Mouse (Mus musculus) spleen, embryonic (tissue): ENCODE results near the gene Rfx6.

Experiments
- CTCF ChIA-PET: fragments of 350-600 bp; sonication (Branson Sonifier 250); formaldehyde crosslinking; loops from one replicate; lab custom pipeline; 2022; lab: Charles Lee

Gene Rfx6

DNA sequence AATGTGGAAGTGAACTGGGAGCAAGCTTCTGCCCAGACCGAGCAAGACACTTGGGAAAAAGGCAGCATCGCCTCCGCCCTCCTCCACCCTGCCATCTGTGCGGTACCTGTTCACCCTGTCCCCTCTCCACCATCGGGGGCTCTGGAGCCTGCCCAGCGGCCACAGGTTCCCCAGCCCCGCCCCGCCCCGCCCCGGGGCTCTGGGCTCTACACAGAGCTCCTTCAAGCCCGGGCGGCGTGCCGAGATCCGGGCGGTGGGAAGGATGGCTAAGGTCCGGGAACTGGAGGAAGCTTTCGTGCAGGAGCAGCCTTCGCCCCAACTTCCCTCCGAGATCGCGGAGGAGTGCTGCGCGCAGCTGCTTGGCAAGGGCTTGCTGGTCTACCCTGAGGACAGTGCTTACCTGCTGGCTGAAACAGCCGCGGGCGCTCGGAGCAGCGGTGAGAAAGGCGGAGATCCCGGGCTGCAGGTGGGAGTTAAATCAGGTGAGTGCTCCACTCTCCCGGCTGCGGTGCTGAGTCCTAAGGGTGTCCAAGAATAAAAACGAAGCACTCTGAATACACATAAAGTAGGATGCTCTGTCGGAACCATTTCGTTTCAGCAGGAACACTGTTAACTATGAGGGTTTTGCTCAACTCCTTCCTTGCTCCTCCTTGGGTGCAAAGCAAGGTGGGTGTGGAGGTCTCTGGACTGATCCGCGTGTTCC is at the start of gene Rfx6:
Rfx6 (plus strand) TSS at position 209 of the 703 bp plus-strand sequence.
- CTCF ChIA-PET: no interaction called here

DNA sequence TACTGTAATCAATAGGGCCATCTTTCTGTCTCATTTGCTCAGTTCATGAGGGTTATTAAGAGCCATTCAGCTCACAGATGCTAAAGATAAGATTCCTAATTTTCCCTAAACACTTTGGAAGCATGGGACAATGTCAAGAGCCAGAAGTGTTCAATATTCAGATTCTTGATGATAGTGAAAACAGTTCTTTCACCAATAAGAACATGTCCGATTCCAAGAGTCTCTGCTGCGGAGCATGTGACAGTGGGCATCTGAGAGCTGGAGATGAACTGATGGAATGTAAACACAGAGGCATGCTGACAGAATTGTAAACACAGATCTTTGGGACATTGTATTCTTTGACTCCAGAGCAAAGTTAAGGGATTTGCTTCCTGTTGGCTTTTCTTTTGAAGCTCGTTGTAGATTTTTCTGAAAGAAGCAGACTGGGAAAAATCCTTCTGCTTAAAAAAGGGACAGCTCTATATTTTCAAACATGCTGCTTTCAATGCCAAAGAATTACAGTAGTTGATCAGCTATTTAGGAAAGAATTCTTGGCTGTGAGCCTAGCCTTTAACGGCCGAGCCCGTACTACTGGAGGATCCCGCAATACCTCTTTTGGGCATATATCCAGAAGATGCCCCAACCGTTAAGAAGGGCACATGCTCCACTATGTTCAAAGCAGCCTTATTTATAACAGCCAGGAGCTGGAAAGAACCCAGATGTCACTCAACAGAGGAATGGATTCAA is 46.0 kb upstream of the Rfx6 start, which contains the start of gene Gprc6a:
Gprc6a (minus strand) TSS at position 51 of the 726 bp plus-strand sequence.
- CTCF ChIA-PET: no interaction called here

DNA sequence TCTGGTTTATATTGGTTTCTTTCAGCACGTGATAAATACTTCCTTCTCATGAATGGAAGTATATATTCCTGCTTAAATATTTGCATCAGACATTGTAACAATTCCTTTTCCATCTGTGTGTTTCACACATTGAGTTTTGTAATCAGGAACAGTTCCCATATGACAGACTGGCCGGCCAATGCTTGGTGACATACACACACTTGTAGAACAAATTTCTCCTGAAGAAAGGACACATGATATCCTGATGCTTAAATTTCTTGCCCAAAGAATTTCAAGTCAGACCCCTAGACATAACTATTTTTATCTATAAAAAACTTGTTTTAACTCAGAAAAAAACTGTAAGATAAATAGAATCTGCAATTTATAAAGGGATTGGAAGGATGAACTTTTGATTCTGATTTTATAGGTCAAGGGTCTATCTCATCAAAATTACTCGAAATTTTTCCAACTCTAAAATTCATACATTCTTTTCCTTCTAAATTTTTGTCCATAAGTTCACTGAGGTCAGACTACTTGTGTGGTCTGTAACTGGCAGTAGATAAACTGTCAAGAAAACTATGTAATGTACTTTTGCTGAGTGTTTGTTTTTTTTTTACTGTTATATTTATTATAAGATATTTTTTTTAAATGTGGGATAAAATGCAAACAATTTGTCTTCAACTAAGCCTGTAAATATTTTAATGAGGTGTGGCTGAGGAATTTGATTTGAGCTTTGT is 27.9 kb upstream of the Rfx6 start:
- CTCF ChIA-PET: no interaction called here

DNA sequence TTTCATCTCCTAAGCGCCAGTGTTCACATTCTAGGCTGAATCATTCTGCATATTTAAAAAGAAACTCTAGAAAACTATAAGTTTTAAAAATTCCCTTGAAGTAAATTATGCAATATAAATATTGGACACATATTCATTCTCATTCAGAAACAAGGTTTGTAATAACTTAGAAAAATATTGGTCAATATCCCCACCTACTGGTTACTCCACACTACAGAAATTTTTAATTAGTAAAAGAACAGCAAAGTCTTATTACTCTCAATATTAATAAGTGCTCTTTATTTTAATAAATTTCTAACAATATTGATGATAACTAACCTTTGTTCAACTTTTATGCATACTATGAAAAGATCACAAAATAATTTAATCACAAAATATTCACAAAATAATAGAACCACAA is 20.2 kb upstream of the Rfx6 start:
- CTCF ChIA-PET: no interaction called here

DNA sequence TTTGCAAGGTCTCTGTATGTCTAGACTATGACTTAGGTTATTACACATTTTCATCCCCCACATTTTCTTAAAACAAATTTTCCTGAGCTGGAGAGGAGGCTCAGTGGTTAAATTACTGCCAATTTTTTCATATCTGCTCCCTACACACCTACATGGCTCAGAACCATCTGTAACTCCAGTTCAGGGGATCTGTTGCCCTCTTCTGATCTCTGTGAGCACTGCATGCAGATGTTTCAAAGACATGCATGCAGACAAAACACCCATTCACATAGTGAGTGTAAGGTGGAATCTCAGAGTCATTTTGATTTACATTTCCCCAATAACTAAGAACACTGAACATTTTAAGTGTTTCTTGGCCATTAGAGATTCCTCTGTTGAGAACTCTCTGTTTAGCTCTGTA is 8.2 kb upstream of the Rfx6 start:
- CTCF ChIA-PET: no interaction called here

DNA sequence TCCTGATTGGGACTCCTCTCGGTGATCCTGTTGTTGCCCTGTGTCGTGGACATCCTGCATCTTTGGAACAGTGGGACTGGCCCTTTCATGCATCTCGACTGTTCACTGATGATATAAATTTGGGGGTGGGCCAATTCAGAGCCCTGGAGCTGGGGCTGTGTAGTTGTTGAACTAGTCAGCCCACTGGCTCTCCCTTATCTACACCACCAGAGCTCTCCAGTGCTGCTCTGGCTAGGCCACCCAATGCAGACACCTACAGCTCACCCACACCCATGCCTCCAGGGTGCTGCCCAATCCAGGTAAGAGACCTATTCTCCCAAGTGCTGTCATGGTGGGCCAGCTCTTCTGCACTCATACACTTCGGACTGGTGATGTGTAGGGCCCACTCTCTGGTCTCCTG is 6.0 kb upstream of the Rfx6 start:
- CTCF ChIA-PET: no interaction called here

DNA sequence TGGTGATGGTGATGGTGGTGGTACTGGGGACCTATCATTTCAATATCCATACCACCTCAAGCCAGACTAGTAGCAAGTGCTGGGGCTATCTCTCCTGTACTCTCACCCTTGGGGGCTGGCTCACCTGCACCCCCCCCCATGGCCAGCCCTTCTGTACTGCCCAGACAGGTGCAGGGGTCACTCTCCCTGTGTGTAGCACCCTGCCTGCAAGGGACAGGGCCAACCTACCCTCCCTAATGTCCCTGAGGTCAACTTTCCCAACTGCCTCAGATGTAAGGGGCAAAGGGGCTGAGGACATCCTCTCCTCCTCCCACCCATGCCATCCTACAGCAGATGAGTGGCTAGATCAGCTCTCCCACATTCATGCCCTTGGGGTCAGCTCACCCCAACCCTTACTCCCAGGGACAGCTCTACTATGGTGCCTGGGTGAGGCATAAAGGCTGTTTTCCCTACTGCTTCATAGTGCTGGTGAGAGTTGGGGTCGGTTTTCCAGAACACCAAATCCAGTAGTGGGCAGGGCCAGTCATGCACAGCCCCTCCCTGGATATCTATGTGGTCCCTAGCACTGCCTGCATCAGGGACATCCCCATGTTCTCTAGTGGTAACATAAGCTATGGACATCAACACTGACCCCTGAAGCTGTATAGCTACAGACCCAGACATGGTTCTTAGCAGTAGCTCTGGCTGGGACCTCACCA is 5.3 kb upstream of the Rfx6 start:
- CTCF ChIA-PET: no interaction called here

DNA sequence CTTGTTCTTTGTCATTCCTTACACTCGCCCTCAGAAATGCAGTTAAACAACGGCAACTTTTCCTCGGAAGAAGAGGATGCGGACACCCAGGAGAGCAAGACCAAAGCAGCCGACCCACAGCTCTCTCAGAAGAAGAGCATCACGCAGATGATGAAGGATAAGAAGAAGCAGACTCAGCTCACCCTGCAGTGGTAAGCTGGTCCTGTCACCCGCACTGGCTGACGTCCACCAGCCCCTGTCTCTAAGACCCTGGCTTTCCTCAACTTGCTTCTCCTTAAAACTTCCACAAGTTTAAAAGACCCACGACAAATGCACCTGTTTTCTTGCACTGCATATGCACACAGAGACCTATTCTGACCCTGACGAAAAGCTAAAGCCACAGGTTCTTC is 689 bp downstream of the Rfx6 start:
- CTCF ChIA-PET: no interaction called here

DNA sequence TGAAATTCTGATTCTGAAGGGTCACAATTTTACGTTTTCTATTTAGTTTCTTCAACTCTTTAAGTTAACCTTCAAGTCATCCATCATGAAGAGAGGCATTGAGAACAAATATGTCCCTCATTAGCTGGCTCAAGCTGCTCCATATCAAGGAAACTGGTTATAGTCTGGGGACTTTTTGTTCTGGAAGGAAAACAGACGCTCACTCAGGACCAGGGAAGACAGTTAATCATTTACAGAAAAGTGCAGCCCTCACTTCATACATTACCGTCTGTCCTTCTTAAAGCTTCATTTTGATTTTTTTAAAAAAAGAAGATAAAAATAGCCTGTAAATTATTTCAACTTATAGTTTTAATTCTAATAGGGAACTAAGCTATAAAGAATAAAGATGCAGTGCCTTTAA is 43.3 kb downstream of the Rfx6 start:
- CTCF ChIA-PET: no interaction called here

DNA sequence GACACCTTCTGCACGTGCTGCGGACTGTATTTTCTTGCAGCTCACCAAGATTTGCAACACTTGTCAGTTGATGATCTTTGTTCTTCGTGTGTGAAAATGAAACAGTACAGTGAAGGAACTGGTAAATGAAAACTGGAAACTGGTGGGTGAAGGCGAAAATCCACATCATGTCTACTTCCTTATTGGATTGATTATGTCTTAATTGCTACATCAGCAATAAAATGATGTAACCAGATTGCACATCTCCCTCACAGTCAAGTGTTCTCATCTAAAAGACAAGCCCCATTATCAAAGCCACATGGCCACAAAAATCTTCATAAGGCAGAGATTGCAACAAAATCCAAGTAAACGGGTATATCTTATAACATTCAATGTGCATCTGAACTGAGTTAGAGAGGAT is 83.9 kb downstream of the Rfx6 start:
- CTCF ChIA-PET: no interaction called here

DNA sequence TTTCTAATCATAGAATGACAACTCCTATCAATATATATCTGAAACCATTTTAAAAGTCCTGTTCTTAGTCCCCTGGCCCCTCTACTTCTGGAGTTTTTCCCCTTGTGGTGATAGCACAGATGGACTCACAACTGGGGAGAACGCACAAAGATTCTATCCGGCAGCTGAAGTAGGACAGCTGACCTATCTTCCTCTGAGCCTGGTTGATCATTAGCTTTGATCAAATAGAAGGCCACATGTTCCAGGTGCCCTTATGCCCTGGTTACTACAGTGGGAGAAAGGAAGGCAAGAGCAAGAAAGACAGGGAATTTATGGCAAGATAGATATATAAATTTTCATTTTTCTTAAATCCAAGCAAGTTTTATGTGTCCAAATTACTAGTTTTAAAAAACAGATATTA is 85.7 kb downstream of the Rfx6 start:
- CTCF ChIA-PET: no interaction called here

DNA sequence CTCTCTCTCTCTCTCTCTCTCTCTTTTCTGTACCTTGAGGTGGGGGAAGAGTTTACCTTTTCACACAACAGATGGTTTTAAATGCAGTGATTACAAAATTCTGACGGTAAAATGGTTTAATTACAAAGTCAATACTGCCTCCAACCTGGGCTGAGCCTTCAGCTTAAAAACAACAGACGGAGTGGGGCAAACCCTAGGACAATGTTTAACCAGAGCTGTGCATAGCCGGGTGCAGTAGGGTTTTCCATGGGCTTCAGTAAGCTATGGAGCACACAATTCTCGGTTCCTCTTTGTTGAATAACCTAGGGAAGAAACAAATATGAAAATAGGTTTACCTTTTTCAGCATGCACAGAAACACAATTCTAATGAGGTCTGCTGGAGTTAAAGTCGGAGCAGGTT is 90.9 kb downstream of the Rfx6 start:
- CTCF ChIA-PET: no interaction called here

DNA sequence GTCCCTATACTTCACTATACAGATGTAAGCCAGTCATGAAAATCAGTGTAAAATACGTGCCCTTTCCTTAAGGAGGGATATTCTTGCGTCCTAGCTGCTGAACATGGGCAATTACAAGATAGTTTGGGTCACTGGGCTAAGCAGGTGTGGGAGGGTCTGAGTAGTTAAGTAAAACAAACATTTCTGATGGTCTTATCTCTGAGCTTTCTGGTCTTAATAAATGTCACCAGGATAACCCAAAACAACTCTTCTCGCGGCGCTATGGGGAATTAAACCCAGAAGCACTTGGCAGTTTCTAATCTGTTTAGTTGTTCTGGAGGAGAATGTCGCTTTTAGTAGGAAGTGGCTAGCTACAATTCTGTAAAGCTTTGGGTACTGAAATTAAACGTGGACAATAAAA is 91.7 kb downstream of the Rfx6 start:
- CTCF ChIA-PET: no interaction called here

DNA sequence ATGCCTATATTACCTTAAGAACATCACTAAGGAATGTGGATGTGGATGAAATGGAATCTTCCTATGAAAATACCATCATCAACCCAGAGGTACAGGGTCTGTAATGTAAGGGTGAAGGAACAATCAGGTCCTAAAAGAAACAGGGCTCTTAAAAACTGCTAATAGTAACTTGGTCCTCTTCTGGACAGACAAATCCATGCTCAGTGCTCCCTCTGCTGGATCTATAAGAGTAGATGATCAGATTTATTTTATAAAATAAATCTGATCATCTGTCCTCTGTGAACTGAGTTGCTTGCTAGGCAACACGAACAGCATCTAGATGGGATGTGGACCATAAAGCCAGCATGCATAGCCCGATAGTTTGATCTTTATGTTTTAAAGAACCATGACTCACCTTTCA is 102.1 kb downstream of the Rfx6 start:
- CTCF ChIA-PET: no interaction called here
